In genomic region chr15:100178487-100178886, GRCm38 (mm10) we compare ENCODE assay signal across 19 mouse cellular contexts.
"Had no signal": no experiment of that assay in that cellular context is flagged by ENCODE, and none has a peak within 500 bp of the region (broad histone marks: within the 10 kb centered on the region; RNA-seq: fewer than 3 reads in every experiment).

No protein-coding gene starts in this region.

- H3K4me3 ChIP-seq: limb, embryonic 12.5 days; limb, embryonic 15.5 days; midbrain, embryonic 12.5 days; midbrain, embryonic 15.5 days; neural tube, embryonic 12.5 days; neural tube, embryonic 15.5 days had no signal

- H3K4me1 ChIP-seq: limb, embryonic 12.5 days; limb, embryonic 15.5 days; midbrain, embryonic 12.5 days; midbrain, embryonic 15.5 days; neural tube, embryonic 12.5 days; neural tube, embryonic 15.5 days had no signal

- ATAC-seq: midbrain, embryonic 15.5 days had no signal

- H3K27ac ChIP-seq: limb, embryonic 12.5 days; limb, embryonic 15.5 days; liver, embryonic 14.5 days; macrophage; midbrain, embryonic 12.5 days; midbrain, embryonic 15.5 days; neural tube, embryonic 12.5 days; neural tube, embryonic 15.5 days; stomach, postnatal 0 days had no signal

- H3K27me3 ChIP-seq: limb, embryonic 12.5 days; limb, embryonic 15.5 days; midbrain, embryonic 12.5 days; midbrain, embryonic 15.5 days; neural tube, embryonic 12.5 days; neural tube, embryonic 15.5 days had no signal

- H3K9ac ChIP-seq: limb, embryonic 12.5 days; limb, embryonic 15.5 days; liver, embryonic 14.5 days; midbrain, embryonic 12.5 days; midbrain, embryonic 15.5 days; neural tube, embryonic 12.5 days; neural tube, embryonic 15.5 days had no signal

- DNase-seq: kidney, postnatal 14 days; kidney, postnatal 4 days; left cerebral cortex, postnatal 4 days; lung, adult 18-20 months; right cerebral cortex, adult 18-20 months; right cerebral cortex, postnatal 14 days; right cerebral cortex, postnatal 4 days; thymus, adult 2 months; thymus, postnatal 14 days; thymus, postnatal 4 days had no signal

- H3K9me3 ChIP-seq: limb, embryonic 12.5 days; limb, embryonic 15.5 days; midbrain, embryonic 12.5 days; midbrain, embryonic 15.5 days; neural tube, embryonic 12.5 days; neural tube, embryonic 15.5 days had no signal

- H3K4me2 ChIP-seq: limb, embryonic 12.5 days; limb, embryonic 15.5 days; midbrain, embryonic 12.5 days; midbrain, embryonic 15.5 days; neural tube, embryonic 12.5 days; neural tube, embryonic 15.5 days had no signal
